Mouse (Mus musculus) brain, embryonic 18.5 days (tissue): Measurements from ENCODE around the gene Zfp964.
"Not testable (repeated sequence)": the region's sequence is repeated elsewhere in the genome, so short reads cannot be mapped to it uniquely, and the experiment has no call there.

Source experiments
- DNase-seq: peaks from one replicate; pipeline ENCODE4 v3.0.0-alpha.2; 2012; ENCODE audit warnings: low read depth, low spot score

Gene Zfp964

DNA sequence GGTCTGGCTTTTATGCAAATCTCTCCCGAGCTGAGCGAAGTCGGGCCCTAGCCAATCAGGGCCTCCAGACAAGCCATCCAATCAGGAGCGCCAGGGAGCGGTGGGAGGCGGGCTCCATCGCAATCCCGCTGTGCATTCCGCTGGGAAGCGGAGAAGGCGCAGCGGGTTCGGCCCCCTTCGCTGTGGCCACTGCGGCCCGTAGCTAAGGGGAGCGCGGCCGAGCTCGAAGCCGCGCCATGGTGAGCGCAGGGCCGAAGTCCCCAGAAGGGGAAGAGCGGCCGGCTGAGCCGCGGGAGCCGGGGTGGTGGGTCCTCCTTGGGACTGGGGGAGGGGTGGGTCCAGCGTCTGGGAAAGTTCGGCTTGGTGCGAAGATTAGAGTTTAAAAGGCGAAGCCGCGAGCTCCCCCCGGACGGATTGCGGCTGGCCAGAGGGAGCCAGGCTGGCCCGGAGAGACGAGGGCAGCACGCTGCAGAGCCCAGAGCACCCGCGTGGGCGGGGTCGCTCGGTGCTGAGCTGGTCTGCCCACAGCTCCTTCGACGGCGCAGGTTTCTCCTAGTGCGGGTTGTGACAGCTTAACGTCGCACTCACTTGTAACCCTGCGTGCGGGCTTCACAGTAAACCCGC, at the start of gene Zfp964:
TSS of gene Zfp964 (plus strand) at position 122 of the 624 bp plus-strand sequence.
- DNase-seq, result peak; percentile 89

DNA sequence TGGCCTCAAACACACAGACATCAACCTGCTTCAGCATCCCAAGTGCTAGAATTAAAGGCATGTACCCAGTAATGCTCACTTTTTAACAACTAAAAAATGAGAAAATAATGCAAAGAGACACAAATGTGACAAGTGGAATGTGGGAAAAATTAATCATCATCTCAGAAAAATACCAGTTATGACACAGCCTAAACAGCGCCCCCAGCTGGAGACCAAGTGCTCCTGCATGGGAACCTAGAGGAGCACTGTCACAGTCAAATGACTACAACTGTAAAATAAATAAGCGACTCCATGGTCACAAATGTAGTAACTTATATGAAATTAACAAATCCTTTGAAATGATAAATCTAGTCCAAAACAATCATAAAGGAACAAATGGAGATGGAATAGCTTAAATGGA, 39.6 kb upstream of the Zfp964 start:
- no peak for DNase-seq

DNA sequence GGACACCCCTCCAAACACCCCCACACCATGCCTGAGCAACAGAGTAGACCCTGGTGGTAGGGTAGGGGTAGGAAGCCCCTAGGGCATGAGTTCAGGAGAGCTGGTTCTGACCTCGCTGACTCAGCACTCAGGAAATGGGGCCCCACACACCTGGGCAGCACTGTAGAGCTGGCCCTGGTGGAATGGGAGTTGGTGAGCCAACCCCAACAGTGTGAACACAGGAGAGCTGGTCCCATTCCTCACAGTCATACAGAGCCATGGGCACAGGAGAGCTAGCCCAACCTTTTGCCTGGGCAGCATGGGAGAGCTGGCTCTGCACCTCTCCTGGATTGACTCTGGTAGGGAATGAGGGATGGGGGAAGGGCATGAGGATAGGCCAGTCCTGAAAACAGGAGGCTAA, 36.2 kb upstream of the Zfp964 start:
- DNase-seq, result no peak

DNA sequence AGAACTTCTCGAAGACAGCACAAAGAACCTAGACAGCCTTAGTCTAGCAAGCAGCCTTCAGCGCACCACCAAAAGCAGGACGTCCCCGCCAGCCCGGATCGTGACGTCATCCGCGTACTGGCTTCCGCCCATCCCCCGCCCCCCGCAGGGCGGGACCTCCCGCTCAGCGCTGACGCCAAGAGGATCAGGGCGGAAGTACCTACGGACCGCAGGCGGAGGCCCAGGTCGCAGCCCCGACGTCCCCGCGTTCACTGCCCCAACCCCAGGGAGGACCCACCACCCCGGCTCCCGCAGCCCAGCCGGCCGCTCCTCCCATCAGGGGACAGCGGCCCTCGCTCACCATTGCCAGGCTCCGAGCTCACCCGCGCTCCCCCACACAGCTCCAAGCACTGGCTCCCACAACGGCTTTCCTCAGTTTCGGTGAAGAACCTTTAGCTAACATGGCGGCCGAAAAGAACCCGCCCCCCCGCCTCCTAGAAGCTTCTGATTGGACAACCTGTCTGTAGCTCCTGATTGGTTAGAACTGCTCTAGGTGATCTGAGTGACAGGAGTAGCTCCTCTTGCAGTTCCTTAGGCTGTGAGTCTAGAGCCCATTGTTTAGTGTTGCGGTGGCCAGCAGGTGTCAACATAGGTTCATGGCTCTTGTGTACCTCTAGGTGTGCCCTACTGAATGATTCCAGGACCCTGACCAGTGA, 29.0 kb upstream of the Zfp964 start, which contains the start of gene Zfp868:
TSS of gene Zfp868 (minus strand) at position 454 of the 695 bp plus-strand sequence.
- DNase-seq, result peak; percentile 96

DNA sequence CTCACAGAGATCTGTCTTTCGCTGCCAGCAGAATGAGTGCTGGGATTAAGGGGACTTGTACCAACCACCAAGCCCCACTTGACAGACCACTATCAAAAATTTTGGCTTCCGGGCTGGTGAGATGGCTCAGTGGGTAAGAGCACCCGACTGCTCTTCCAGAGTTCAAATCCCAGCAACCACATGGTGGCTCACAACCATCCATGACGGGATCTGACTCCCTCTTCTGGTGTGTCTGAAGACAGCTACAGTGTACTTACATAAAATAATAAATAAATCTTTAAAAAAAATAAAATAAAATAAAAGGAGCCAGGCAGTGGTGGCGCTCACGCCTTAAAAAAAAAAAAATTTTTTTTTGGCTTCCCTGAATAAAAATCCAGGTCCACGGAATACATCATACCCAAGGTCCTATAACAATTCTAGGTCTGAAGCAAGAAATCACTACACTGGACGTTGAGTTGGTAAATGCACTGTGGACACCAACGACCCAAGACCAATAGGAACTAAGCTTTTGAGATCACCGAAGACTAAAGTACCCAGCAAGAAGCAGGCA, 396 bp upstream of the Zfp964 start:
- DNase-seq, result no peak

DNA sequence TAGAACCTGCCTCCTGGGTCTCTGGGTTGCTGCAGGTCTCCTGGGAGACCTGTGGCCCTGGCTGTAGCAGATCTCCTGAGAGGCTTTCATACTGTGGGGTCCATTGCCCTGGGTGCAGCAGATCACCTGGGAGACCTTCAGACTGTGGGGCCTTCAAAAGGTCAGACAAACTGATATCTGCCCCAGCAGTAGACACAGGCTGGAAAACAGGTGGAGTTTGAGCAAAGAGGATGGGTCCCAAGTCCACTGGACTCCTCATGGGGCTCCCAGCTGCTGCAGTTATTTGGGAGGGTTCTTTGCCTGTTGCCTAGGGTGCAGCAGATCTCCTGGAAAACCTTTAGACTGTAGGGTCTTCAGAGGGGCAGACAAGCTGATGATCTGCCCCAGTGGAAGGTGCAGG, 7.0 kb downstream of the Zfp964 start:
- DNase-seq, result no peak

DNA sequence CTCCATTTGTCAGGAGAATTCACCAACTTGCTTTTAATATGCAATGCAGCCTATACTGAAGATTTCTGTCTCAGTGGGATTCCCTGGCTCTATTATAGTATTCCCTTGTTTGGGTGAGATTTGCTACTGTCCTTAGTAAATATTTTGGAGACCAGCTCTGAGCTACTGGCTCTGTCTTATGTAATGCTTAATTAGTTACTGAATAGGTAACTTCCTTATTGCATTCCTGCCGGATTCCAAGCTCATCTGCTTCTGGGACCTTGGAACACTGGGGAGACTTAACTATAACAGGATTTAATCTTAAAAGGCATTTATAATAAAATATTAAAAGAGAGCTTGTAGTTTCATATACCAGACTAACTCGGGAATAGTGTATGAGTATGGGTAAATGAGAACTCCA, 10.8 kb downstream of the Zfp964 start:
- DNase-seq, result not testable (repeated sequence)

DNA sequence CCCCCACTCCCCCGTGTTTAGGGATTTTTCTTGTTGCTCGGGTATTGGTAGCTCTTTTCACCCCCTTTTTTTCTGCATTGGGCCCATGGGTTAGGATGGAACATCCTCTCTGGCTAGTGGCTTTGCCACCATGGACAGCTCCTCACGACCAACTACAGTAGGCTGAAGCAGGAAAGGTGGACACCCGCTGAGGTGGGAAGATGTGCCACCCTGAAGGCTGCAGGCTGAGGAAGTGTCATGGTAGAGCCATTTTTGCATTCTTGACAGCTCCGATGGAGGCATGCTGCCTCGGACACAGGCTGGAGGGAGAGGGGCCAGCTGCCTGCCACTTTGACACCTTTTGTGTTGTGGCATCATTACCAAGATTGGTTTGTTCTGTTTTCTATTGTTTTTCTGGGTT, 47.5 kb downstream of the Zfp964 start:
- DNase-seq, result no peak

DNA sequence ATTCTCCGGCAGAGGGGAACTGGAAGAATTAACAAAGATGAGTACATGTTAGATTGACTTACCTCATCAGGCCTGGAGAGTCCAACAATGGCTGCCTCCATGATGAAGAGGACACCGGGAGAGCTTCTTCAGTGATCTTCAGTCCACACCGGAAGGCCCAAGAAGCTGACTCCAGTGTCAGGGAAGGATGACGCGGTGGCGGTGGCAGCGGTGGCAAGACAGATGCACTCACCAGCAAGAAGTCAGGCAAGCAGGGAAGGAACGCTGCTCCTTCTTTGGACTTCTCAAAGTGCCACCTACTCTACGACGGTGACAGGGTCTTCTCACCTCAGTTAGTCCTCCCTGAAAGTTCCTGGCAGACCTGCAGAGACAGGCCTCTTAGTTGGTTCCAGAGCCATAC, 56.3 kb downstream of the Zfp964 start, which contains the start of gene Zfp869:
TSS of gene Zfp869 (minus strand) at position 101 of the 400 bp plus-strand sequence.
- DNase-seq, result not testable (repeated sequence)

DNA sequence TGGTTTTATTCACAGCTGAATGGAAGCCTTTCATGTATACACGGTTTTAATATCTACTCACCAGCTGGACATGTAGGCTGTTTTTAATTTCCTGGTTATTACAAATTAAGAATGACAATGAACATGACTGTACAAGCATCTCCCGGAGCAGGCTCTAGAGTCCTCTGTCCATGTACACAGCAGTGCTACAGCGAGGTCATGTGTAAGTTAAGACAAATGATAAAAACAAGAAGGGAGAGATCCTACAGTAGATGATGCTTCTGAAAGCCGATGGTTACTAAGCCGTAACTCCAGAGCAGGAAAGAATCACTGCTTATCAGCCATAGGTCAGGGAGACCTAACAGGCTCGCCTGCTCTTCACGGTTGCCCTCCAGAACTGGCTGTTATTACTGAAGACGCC, 59.2 kb downstream of the Zfp964 start:
- DNase-seq, result no peak

DNA sequence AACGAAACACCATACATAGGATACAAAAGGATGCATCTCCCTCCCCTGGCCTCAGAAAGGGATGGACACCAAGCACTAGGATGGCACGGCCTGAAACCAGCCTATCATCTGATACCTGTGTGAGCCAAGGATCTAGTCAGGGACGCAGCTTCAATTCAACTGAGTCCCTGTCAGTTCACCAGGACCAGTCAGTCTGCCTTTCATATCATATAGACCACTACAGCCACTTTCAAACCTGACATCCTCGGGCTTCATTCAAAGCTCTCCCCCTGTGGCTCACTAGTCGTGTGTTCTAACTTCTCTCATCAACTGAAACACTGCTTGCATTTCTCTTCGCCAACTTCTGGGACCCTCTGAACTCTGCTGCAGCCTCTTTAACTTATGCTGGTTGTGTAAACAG, 61.1 kb downstream of the Zfp964 start:
- DNase-seq, result no peak
